Mouse (Mus musculus): ENCODE measurements around the gene Auts2.

Auts2 gene

GRCm38 (mm10) chr5:132388746-132389145 lies 154.4 kb downstream of the Auts2 start:
- no peak for DNase-seq (ENCODE audit: low spot score)

DNA sequence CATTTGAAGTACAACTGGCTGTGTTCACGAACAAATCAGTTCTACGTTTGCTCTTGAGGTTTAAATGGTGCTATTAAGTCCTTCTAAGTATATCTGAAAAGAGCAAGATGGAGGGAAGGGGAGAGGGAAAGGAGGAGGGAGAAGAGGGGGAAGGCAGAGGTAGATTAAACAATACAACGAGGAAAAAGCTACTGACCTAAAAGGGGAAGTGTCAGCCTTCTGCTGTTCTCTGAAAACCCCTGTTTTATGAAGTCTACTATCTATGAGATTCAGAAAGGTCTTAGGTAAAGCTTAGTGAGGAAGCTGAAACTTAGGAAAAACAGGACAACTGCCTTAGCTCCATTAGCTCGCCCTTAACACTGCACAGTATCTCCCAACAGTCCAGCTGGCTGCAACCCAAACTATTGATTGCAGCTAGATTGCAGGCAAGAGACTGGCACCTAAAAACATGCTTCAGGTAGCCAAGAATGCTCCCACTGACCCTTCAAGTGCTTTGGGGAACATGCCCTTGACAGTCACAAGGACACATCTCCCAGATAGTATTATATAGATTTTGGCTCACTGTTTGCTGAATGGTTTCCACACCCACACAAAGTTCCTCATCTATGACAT lies 157.8 kb downstream of the Auts2 start:
- no peak for DNase-seq (ENCODE audit: low spot score)

- DNase-seq (ENCODE audit: low spot score) = no peak
These were observed 162.9 kb downstream of the Auts2 start for GRCm38 (mm10) chr5:132380261-132380660.

GRCm38 (mm10) chr5:132378977-132379376 lies 164.2 kb downstream of the Auts2 start:
- DNase-seq (ENCODE audit: low spot score) = no peak

- DNase-seq (ENCODE audit: low spot score) = no peak
These were observed 168.0 kb downstream of the Auts2 start for GRCm38 (mm10) chr5:132375130-132375529.

DNA sequence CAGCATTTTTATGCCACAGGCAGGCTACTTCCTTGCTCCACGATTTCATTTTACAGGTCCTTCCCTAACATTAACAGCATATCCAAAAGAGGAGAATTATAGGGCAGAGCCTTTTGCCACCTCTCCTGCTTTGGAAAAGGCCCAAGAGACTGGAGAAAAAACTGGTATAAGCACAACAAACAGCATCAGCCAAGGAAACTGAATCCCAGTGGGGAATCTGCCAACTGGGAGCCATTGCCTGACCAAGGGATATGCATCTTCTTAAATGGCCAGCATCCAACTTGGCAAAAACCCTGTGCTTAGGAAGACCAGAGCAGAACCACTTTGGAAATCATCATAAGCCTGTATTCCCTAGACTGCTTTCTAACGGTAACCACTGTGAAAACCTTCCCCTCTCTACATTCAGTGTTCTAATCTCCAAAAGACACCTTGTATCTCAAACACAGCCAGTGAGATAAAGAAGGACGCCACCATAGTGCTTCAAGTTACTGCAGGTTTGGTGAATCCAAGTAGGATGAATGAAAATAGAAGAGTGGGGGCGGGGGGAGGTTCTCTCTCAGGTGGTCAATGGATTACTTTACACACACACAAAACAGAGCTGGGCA lies 169.6 kb downstream of the Auts2 start:
- DNase-seq (ENCODE audit: low spot score) = no peak

GRCm38 (mm10) chr5:132372605-132373004 lies 170.5 kb downstream of the Auts2 start:
- DNase-seq (ENCODE audit: low spot score) = no peak

GRCm38 (mm10) chr5:132368678-132369088 lies 174.5 kb downstream of the Auts2 start:
- DNase-seq (ENCODE audit: low spot score) = no peak

DNA sequence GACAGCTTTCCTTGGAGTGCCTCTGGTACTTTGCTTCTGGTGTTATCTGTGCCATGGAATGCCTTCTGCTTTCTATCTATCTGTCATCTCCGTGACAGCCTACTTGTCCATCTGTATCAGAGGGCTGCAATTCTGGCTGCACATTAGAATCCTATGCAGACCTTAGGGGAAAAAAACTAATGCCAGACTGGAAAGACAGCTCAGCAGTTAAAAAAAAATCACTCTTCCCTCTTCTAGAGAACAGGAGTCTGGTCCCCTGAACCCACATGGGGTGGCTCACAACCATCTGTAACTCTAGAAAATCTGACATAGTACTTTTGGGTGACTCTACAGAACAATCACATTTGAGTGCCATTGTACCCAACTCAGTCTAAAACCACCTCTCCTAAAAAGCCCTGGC lies 181.9 kb downstream of the Auts2 start:
- no peak for DNase-seq (ENCODE audit: low spot score)

DNA sequence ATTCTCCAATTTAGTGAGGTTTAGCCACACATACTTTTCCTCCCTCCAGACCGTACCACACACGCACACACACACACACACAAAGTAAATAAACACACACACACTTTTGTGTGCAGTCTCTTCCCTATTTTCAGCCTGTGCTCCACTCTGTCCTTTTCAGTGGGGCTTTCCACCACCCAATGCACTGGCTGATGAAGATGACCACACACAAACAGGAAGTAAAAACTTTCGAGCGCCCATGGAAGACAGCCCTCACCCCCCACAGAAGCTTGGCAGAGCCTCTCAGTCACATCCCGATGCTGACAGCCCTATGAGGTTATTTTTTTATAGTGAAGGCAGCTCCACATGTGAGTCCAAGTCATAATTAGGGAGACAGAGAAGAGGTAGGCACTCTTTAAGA lies 185.4 kb downstream of the Auts2 start:
- no peak for DNase-seq (ENCODE audit: low spot score)

DNA sequence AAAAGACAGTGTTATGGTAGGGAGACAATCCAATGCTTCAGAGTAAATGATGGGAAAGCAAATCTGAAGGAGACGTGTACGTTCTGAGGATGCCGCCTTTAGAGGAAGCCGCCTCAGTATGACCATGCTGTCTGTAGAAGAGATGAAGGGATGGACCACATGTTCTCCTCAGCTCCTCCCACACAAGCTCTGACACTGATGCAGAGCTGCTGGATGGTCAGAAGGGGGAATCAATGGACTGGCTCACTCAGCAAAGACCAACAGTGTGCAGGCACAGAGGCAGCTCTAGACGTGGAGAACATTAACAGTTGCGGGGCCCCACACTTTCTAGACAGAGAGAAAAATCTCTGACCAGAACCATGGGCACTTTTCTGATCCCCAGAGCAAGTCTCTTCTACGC lies 187.2 kb downstream of the Auts2 start:
- no peak for DNase-seq (ENCODE audit: low spot score)

DNA sequence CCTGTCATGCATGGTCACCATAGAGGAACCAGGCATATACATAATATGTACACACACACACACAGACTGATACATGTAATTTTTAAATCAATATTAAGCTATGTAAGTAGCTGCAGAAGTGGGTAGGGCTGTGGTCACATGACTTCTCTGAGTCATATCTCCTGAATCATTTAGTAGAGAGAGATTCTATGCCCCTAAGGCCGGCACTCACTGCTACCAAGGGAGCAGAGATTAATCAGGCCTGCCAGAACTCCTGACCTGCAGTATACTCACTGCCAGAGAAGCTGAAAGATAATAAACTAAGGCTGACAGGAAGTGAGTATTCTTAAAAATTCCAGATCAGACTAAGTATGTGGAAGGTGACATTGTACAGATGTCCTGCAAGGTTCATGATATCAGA lies 190.7 kb downstream of the Auts2 start:
- no peak for DNase-seq (ENCODE audit: low spot score)

- no peak for DNase-seq (ENCODE audit: low spot score)
These were observed 192.0 kb downstream of the Auts2 start for GRCm38 (mm10) chr5:132351139-132351538.

- no peak for DNase-seq (ENCODE audit: low spot score)
These were observed 201.8 kb downstream of the Auts2 start for GRCm38 (mm10) chr5:132341315-132341714.

- no peak for DNase-seq (ENCODE audit: low spot score)
These were observed 205.5 kb downstream of the Auts2 start for GRCm38 (mm10) chr5:132337677-132338076.

GRCm38 (mm10) chr5:132335719-132336118 lies 207.4 kb downstream of the Auts2 start:
- DNase-seq (ENCODE audit: low spot score) = no peak

DNA sequence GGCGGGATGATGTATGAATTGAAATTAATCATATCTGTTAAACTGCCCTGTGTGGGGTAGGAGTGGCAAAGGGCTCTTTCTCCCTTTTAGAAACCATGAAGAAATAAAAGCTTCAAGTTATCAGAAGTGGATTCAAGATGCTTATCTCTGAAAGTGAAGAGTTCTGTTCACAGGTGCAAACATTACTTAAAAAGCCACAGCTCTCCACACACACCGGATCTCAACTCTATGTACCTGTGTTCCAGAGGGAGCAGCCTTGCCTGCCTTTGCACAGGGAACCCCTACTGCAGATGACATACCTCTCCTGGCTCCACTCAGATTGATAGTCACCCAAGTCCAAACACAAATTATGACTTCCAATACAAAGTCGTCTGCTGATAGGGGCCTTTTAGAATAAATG lies 208.3 kb downstream of the Auts2 start:
- no peak for DNase-seq (ENCODE audit: low spot score)

DNA sequence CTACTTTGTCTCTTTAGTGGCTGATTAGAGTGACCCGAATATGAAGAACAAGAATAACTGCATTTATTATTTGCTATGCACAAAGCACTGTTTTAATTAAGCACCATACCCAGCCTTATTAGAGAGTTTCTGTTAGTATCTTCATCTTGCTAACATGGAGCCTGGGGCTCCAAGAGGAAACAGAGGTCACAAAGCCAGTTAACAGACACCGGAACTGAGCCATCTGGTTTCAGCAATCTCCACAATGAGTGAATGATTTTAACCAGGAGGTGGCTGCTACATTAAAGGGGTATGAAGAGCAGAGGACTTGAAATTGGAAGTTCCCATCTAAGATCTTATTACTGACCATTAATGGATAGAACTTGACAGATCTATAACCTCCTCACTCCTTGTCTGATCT lies 209.4 kb downstream of the Auts2 start:
- DNase-seq (ENCODE audit: low spot score) = no peak

- DNase-seq (ENCODE audit: low spot score) = no peak
These were observed 210.6 kb downstream of the Auts2 start for GRCm38 (mm10) chr5:132332521-132332920.

GRCm38 (mm10) chr5:132329171-132329936 lies 213.8 kb downstream of the Auts2 start:
- DNase-seq (ENCODE audit: low spot score) = no peak

GRCm38 (mm10) chr5:132324246-132324883 lies 218.8 kb downstream of the Auts2 start:
- no peak for DNase-seq (ENCODE audit: low spot score)

DNA sequence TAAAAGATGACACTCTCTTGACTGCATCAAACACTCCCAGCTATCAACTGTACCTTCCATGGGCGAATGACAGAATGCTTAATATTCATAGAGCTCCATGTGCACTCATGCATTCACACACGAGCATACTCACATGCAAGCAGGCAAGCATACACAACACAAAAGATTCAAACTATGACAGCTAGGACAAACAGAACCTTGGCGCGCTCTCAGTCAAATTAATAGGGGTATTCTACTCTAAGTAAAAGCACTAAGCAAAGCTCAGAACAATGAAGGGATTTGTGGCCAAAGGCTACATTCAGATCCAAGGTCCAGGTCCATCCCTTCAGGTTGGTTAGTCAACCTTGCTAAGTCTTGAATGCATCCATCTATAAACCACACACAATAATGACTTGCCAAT lies 219.5 kb downstream of the Auts2 start:
- DNase-seq (ENCODE audit: low spot score) = no peak

- DNase-seq (ENCODE audit: low spot score) = no peak
These were observed 220.2 kb downstream of the Auts2 start for GRCm38 (mm10) chr5:132322971-132323370.
